Mouse (Mus musculus) brown adipose tissue, adult 24 weeks (tissue): ENCODE data around the gene Msmb. TPM values are rescaled to one million over a fixed set of nuclear protein-coding genes. Genes with fewer than 3 reads are reported as not detected.
"Not testable (repeated sequence)": the region's sequence is repeated elsewhere in the genome, so short reads cannot be mapped to it uniquely, and the experiment has no call there.

ENCODE experiments used
- H3K27ac ChIP-seq: fragments of 200-500 bp; replicated peaks from 2 replicates; pipeline ENCODE4 v1.5.1; 2012; ENCODE audit warnings: low read depth, mild to moderate bottlenecking, low read length
- H3K4me1 ChIP-seq: fragments of 200-500 bp; 2 replicates; pipeline ENCODE4 v1.6.1; 2012; ENCODE audit warnings: low read length, mixed read lengths; ENCODE audit not compliant: control insufficient read depth, insufficient read depth, insufficient read length
- H3K4me3 ChIP-seq: fragments of 200-500 bp; 2 replicates; pipeline ENCODE4 v1.5.1; 2012; ENCODE audit warnings: low read depth, mild to moderate bottlenecking, low read length, moderate library complexity; ENCODE audit not compliant: insufficient read depth
- polyA plus RNA-seq: library from polyadenylated mRNA; stranded (reverse); fragments of >200 nt; gene quantifications from 2 replicates; pipeline ENCODE4 v1.2.4, GENCODE M21; 2012; ENCODE audit not compliant: missing spikeins, insufficient read depth, insufficient read length

Gene Msmb
- polyA plus RNA-seq, 1 experiment, result not detected

- no peaks in the 10 kb centered on the region; the same call in 1 of the 2 replicates for H3K4me1 ChIP-seq
- H3K4me3 ChIP-seq, result no peak overlapping the region
- H3K27ac ChIP-seq, result 0 out of 2 replicates have a peak overlapping the region, but pooled peaks have one; percentile 24
These were observed 39.0 kb downstream of the Msmb start for GRCm38 (mm10) chr14:32180861-32181260.

DNA sequence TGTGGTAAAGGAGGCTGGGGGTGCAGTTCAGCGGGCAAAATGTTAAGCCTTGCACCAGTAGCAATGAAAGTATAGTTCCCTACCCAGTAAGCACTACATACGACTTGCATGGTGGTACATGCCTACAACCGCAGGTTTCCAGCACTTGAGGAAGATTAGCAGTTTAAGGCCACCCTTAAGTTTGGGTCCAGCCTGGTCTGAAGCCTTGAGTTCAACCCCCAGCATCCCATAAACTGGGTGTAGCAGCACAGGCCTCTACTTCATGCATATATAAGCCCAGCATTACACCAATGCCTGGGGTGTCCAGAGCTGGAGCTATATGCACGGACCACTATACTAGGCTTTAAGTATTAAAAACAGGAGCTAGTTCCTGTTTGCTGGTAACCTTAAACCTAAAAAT, 42.0 kb downstream of the Msmb start:
- Histone ChIP-seq H3K4me1 (no peaks in the 10 kb centered on the region; the same call in 1 of the 2 replicates), H3K4me3 (no peak overlapping the region), H3K27ac (no peak overlapping the region)

DNA sequence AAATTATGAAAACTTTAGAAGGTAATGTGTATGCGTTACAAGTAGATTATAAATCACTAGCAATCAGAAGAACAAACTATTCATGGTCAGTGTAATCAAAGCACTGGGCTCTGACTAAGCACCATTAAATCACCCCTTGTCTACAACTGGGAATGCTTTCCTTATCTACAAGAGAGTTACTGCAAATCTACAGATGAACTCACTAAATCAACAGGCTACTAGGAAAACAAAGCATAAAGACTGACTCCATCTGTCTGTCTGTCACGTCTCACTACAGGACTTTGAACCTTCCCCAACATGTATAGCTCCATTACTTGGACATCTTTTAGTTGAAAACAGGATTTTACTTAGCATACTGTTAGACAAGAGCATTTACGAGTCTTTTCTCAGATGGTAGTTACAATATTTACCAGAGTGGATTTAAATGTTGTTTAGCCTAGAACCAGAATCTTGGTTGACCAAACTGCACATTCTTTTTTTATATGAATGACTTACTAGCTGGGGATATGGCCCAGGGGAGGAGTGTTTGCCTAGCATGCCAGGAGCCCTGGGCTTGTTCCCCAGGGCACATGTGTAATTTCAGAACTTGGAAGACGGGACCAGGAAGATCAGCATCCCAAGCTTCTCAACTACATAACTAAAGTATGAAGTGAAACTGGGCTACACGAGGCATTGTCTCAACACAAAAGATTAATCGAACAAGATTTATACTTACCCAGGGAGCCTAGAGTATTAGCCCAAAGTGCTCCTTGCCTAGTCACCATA, 49.0 kb downstream of the Msmb start:
- H3K4me1 ChIP-seq, result no peaks in the 10 kb centered on the region
- no peak overlapping the region for H3K27ac ChIP-seq
- H3K4me3 ChIP-seq, result no peak overlapping the region

DNA sequence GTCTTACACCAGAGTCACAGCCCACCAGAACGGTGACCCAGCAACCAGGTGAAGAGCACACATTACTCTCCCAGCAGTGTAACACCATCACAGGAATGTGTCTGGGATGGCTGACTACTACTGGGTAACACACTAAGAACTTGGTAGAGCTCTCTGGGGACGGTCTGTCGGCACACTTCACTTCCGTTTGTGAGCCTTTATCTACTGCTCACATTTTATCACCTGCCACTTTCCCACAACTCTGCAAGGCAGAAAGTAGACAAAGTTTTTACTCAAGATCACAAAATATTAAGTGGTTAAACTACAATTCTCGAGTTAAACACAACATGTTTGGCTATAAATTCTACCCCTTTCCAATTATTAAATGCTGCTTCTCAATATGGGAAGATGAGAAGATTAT, 50.1 kb downstream of the Msmb start:
- H3K4me3 ChIP-seq, result no peak overlapping the region
- no peak overlapping the region for H3K27ac ChIP-seq
- no peaks in the 10 kb centered on the region for H3K4me1 ChIP-seq

- Histone ChIP-seq H3K27ac (no peak overlapping the region), H3K4me1 (no peaks in the 10 kb centered on the region), H3K4me3 (no peak overlapping the region)
These were observed 50.6 kb downstream of the Msmb start for GRCm38 (mm10) chr14:32192437-32192836.

GRCm38 (mm10) chr14:32193557-32193956, 51.7 kb downstream of the Msmb start:
- not testable (repeated sequence) for H3K27ac ChIP-seq, H3K4me1 ChIP-seq, H3K4me3 ChIP-seq

- peak overlapping the region; percentile 99 for H3K4me3 ChIP-seq
- H3K4me1 ChIP-seq, result 0 out of 2 replicates have a peak, but pooled peaks cover 2% of the 10 kb centered on the region
- peak overlapping the region; percentile 93 for H3K27ac ChIP-seq
These were observed 59.5 kb downstream of the Msmb start for GRCm38 (mm10) chr14:32201354-32201753.

GRCm38 (mm10) chr14:32201791-32202451, 60.1 kb downstream of the Msmb start, which contains the start of the genes Timm23 and Parg:
Gene Timm23 (minus strand): TSS chr14:32201898.
Gene Parg (plus strand): TSS chr14:32201949.
- peak within 1 kb of the TSS; percentile 99 for H3K4me3 ChIP-seq
- 0 out of 2 replicates have a peak, but pooled peaks cover 2% of the 10 kb centered on the region for H3K4me1 ChIP-seq

More at GRCm38 (mm10) chr14:32201791-32202451, 60.1 kb downstream of the Msmb start, which contains the start of the genes Timm23 and Parg:
- peak within 1 kb of the TSS; percentile 93 for H3K27ac ChIP-seq

Other genes starting within 250 kb of the Msmb start
- gene Galnt15, start 113.0 kb upstream of the Msmb start, polyA plus RNA-seq, result 4.0 and 6.2 TPM in 2 replicates
- 88.6 and 102 TPM in 2 replicates for gene Oxnad1, start 56.6 kb upstream of the Msmb start, polyA plus RNA-seq
- gene Dph3, start 56.3 kb upstream of the Msmb start, polyA plus RNA-seq, result 87.7 and 128 TPM in 2 replicates
- 117 and 123 TPM in 2 replicates for gene Ncoa4, start 17.8 kb downstream of the Msmb start, polyA plus RNA-seq
- gene Timm23, start 59.9 kb downstream of the Msmb start, polyA plus RNA-seq, result 326 TPM in 2 replicates
- 14.4 and 20.3 TPM in 2 replicates for gene Parg, start 59.9 kb downstream of the Msmb start, polyA plus RNA-seq
- 0.40 TPM in 1 of 2 replicates, not detected in the other for gene Ogdhl, start 180.0 kb downstream of the Msmb start, polyA plus RNA-seq
- gene 1700024G13Rik, start 246.4 kb downstream of the Msmb start, polyA plus RNA-seq, result not detected in 2 replicates